Mouse (Mus musculus): ENCODE measurements at regions not wholly inside any gene's neighbourhood (a gene's known extent, or its start where the extent isn't known, plus 50 kb on each side); places are given as distances from the start of the nearest gene placed in this dataset.

- no peak for TF ChIP-seq CTCF (IDR thresholded peaks at IDR 0.05; ENCODE audit: borderline replicate concordance, insufficient read depth, low read length)
- TF ChIP-seq POLR2A (IDR thresholded peaks at IDR 0.05; ENCODE audit: low read depth, low read length): no peak
Observed at GRCm38 (mm10) chr7:36571061-36571460, 126.9 kb upstream of the Tshz3 start.

Data from embryonic fibroblast, embryonic 13.5 days (primary cell).